13 mouse cellular contexts compared by ENCODE assay signal in the genomic region with DNA sequence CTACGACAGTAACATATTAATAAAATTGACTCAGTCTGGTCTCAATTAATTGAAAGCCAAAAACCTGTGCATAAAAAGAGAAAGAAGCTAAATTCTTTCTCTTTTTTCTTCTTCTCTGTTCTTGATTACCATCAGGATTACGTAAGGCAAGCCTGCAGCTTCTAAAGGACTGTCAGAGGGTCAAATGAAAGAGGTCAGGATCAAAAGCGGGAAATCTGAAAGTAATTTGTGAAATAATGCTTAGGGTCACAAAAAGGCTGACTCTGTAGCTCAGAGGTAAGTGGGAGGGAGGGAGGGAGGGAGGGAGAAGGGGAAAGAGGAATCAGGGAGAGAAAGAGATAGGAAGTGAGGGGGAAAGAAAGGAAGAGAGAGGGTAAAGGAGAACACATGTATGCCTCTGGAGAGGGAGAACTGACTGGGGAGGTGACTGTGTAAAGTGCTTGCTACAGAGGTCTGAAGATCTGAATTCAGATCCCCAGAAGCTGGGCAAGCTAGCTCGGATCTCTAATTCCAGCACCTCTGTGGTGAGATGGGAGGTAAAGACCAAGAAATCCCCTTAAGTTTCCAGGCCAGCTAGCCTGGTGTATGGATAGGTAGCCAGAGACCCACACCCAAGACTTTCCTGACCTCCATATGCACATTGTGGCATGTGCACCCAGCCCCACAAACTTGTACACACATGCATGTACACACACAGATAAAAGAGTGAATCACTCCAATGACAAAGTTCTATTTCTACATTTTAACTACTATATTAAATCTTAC. TPM values are rescaled to one million over a fixed set of nuclear protein-coding genes. Genes with fewer than 3 reads are reported as not detected.
DNase-seq lines count a peak whose midpoint lies in the region; ATAC-seq lines count a peak whose summit lies in the region.
"Had no signal": no experiment of that assay in that cellular context is flagged by ENCODE, and none has a peak within 500 bp of the region (broad histone marks: within the 10 kb centered on the region; RNA-seq: fewer than 3 reads in every experiment).

No protein-coding gene starts in this region.

- H3K9ac ChIP-seq in heart, embryonic 12.5 days, result no peak overlapping the region
- peak overlapping the region; percentile 54 for H3K9ac ChIP-seq in liver, embryonic 13.5 days
- H3K9ac ChIP-seq: limb, embryonic 15.5 days had no signal

- ATAC-seq in heart, embryonic 12.5 days (ENCODE audit: insufficient number of reproducible peaks, low FRiP score), result no peak
- no peak for ATAC-seq in liver, embryonic 13.5 days (ENCODE audit: low read depth)
- ATAC-seq: Patski had no signal

- WGBS in heart, embryonic 12.5 days, result 66% methylated on average over 4 of the region's 4 CpGs
- WGBS in liver, embryonic 13.5 days (ENCODE audit: insufficient replicate concordance), result 65% methylated on average over 4 of the region's 4 CpGs

- no peaks in the 10 kb centered on the region for H3K9me3 ChIP-seq in heart, embryonic 12.5 days (replicated peaks)
- H3K9me3 ChIP-seq in liver, embryonic 13.5 days (replicated peaks), result no peaks in the 10 kb centered on the region
- H3K9me3 ChIP-seq: limb, embryonic 15.5 days had no signal

- peaks cover 6% of the 10 kb centered on the region for H3K36me3 ChIP-seq in heart, embryonic 12.5 days
- peaks cover 22% of the 10 kb centered on the region for H3K36me3 ChIP-seq in liver, embryonic 13.5 days
- H3K36me3 ChIP-seq: limb, embryonic 15.5 days had no signal

- peak; percentile 55 for DNase-seq in heart, adult 11 months
- peak; percentile 15 for DNase-seq in 416B (ENCODE audit: low read depth)
- peak; percentile 61 for DNase-seq in embryo, embryonic 11 days
- DNase-seq in liver, embryonic 13.5 days, result no peak
- DNase-seq in adrenal gland, postnatal 4 days (ENCODE audit: low spot score in 2 of 2), result no peak
- DNase-seq in layer of hippocampus, postnatal 36 days, result no peak
- DNase-seq in right cerebral cortex, adult 18-20 months, result no peak
- DNase-seq: adrenal gland, postnatal 25 days; cerebellum, adult 9-10 months had no signal

- peaks cover 15% of the 10 kb centered on the region for H3K4me1 ChIP-seq in heart, embryonic 12.5 days (replicated peaks)
- peaks cover 44% of the 10 kb centered on the region for H3K4me1 ChIP-seq in liver, embryonic 13.5 days (replicated peaks)

- H3K4me2 ChIP-seq in heart, embryonic 12.5 days, result no peak overlapping the region
- H3K4me2 ChIP-seq in liver, embryonic 13.5 days, result peak overlapping the region; percentile 57

- no peak overlapping the region for H3K4me3 ChIP-seq in heart, embryonic 12.5 days
- H3K4me3 ChIP-seq in liver, embryonic 13.5 days (replicated peaks), result peak overlapping the region; percentile 21

- no peak overlapping the region for H3K27ac ChIP-seq in heart, embryonic 12.5 days (ENCODE audit: poor library complexity, severe bottlenecking)
- peak overlapping the region; percentile 70 for H3K27ac ChIP-seq in liver, embryonic 13.5 days

- H3K27me3 ChIP-seq in heart, embryonic 12.5 days (replicated peaks), result no peaks in the 10 kb centered on the region
- H3K27me3 ChIP-seq in liver, embryonic 13.5 days, result no peaks in the 10 kb centered on the region
- H3K27me3 ChIP-seq: limb, embryonic 15.5 days; Patski had no signal

RNA-seq across cellular contexts. Expression of a gene that starts 2.5 kb away (rescaled TPM):
- 38.6 and 38.8 TPM in 2 replicates for polyA plus RNA-seq in heart, embryonic 12.5 days (2016; fragmentation: Nextera tagmentation; extraction: Ambion mirVana)
- polyA plus RNA-seq in liver, embryonic 13.5 days (2015; fragmentation: Nextera tagmentation; extraction: Ambion mirVana), result 47.0 and 50.3 TPM in 2 replicates
- total RNA-seq in adrenal gland, postnatal 4 days (2021), result 10 to 100 TPM; 81.0 to 81.8 TPM
- 10 to 100 TPM; 68.0 to 69.7 TPM for total RNA-seq in layer of hippocampus, postnatal 36 days (2021)

RNA-seq across cellular contexts. Expression of a gene that starts 19.3 kb away (rescaled TPM):
- polyA plus RNA-seq in heart, embryonic 12.5 days (2016; fragmentation: Nextera tagmentation; extraction: Ambion mirVana), result 0.50 and 0.51 TPM in 2 replicates
- 0.29 and 0.39 TPM in 2 replicates for polyA plus RNA-seq in liver, embryonic 13.5 days (2015; fragmentation: Nextera tagmentation; extraction: Ambion mirVana)
- total RNA-seq in adrenal gland, postnatal 4 days (2021), result 1 to 10 TPM; 2.2 to 2.6 TPM
- total RNA-seq in layer of hippocampus, postnatal 36 days (2021), result 1 to 10 TPM; 1.3 to 1.5 TPM

RNA-seq across cellular contexts. Expression of a gene that starts 25.4 kb away (rescaled TPM):
- not detected in 2 replicates for polyA plus RNA-seq in heart, embryonic 12.5 days (2016; fragmentation: Nextera tagmentation; extraction: Ambion mirVana)
- not detected in 2 replicates for polyA plus RNA-seq in liver, embryonic 13.5 days (2015; fragmentation: Nextera tagmentation; extraction: Ambion mirVana)
- 1 to 10 TPM; 1.7 to 5.2 TPM for total RNA-seq in adrenal gland, postnatal 4 days (2021)
- total RNA-seq in layer of hippocampus, postnatal 36 days (2021), result 1 to 10 TPM in 1 of 2 experiments, under 1 TPM in 1; 0.75 to 2.4 TPM
- total RNA-seq: megakaryocyte progenitor cell, adult 5-6 weeks had no signal

Comparison
In these comparisons a context has a peak if more than half of its experiments do, and no peak if none do; other contexts are left out.
1. DNase-seq: peak in heart, adult 11 months (single experiment), 416B (single experiment) and embryo, embryonic 11 days (single experiment); none in liver, embryonic 13.5 days (single experiment), adrenal gland, postnatal 4 days (0 of 2), layer of hippocampus, postnatal 36 days (0 of 2) and right cerebral cortex, adult 18-20 months (single experiment).